Mouse (Mus musculus) right cerebral cortex, postnatal 14 days (tissue): ENCODE measurements around the gene Megf11.

Experiments
- DNase-seq: peaks from one replicate; pipeline ENCODE4 v3.0.0; 2022

The Megf11 gene

DNA sequence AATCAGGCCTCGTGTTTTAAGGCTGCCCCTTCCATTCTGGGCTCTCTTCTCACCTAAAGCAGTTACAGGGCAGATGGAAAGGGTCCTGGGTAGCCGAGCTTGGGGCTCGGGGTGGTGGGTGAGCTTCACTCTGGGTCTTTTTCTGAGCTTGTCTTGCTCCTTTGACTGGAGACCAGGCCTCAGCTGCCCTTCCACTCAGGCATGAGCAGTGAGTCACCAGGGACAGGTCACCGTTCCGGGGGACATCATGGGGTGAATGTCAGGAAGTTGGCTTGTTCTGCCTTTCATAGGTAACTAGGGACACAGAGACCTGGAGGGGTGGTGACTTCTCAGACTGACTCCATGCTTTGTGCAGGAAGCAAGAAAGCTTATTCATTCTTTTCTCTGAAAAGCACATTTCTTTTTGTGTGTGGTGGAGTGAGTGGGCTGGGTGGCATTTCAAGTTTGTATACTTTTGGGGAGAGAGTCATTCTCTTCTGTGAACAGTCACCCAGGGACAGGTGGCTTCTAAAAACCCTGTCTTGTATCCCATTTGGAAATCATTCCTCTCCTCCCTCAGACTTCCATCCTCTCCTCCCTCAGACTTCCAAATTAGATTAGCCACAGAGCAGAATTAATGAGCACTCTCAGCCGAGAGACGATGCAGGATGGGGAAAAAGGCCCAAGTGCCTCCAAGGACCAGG is 10.0 kb downstream of the Megf11 start:
- no peak for DNase-seq

DNA sequence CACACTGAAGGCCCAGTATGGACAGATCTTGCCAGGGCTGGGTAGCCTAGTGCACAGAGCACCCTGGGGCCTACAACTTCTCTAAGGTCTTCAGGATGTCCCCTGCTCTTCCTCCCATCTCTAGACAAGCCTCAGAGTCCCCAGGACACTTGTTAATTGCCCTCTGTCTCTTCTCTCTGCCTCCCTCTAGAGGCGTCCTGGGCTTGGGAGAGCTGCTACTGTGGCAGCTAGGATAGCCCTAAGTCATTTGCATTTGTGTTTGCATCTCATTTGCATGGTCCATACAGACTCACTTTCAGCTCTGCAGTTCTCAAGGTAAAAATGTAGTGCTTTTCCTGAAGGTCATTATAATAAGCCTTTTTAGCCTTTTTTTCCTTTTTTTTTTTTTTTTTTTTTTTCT is 11.7 kb downstream of the Megf11 start:
- peak; percentile 31 for DNase-seq

DNA sequence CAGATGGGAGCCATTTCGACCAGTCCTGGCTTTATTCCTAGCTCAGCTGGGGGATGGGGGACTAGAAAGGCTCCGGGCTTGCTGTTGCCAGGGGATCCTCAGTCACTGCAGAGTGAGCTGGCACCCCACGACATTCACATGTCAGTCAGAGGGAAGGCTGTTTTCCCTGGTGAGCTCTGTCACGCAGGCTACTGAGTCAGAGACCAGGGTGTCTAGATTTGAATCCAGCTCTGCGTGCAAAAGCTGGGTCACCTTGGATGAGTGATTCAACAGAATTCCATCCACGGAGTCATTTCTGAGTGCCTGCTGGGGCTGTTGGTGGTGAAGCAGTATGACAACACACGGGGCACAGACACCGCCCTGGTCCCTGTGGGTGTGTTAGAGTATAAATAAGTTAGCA is 13.7 kb downstream of the Megf11 start:
- peak; percentile 30 for DNase-seq

DNA sequence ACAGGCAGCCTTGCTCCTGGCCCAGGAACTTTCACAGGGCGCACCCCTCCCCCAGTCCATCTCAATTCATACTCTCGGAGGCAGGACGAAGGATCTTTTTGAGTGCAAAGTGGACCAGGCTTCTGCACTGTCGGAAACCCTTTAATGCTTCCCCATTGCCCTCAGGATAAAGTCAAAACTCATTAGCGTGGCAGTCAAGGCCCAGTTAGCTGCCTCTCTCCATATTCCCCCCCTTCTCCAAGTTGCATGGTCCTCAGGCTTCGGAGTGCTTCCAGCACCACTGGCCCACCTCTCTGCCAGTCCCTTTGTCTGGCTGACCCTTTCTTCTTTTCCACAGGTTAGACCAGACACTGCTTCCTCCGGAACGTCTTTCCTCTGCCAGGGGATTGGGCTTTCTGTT is 16.7 kb downstream of the Megf11 start:
- no peak for DNase-seq

DNA sequence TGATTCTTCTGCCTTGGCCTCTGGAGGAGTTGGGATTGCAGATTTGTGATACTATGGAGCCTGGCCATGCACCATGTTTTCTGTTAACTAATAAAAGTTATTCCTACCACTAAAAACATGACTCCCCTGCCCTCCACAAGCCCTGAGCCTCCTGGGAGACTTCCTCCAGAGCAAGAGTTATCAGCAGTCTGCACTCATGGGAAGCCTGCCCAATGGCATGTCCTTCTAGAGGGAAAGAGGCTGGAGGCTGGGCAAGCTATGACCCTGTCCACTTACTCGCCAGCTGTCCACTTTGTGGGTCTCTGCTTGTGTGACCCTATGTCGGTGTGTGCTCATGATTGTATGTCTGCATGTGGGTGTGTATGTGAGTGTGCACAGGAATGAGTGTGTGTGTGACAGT is 21.4 kb downstream of the Megf11 start:
- DNase-seq: no peak

DNA sequence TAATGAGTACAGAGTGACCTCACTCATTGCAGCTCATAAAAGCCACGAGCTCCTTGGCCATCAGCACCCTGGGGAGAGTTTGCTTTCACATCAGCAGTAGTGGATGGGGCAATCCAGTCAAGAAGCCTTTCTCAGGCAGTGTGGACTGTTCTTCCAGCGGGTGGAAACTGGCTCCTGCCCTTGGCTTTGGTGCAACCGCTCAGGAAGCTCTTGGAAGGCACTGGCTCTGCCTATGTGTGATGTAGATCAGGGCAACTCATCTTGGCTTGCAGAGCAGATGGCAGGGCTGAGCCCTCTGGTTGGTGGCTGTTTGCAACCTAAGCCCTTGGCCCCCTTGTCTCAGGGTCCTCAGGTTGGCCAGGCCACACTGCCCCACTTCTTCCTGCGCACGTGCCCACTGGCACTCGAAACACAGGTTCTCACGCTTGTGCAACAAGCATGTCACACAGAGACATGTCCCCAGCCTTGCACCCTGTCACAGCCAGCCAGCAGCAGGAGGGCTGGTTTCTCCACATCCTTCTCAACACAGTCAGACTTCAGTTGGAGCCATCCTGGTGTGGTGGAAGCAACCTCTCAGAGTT is 22.1 kb downstream of the Megf11 start:
- DNase-seq: no peak

DNA sequence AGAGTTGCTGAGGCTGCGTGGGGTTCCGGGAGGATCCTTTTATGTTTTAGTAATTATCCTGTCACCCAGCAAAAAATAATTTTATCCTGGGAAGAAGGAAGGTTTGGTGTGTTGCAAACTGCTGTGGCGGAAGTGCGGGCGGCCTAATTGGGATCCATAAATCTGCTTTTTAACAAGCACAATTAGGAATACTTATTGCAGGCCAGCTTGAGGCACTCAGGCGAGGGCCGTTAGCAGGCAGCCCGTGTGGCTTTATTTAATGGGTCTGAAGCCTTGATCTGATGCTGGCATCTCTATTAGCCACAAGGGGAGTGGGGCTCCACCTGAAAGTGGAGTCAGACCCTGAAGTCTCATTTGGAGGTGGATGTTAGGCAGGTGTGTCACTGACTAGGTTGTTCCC is 23.4 kb downstream of the Megf11 start:
- no peak for DNase-seq

DNA sequence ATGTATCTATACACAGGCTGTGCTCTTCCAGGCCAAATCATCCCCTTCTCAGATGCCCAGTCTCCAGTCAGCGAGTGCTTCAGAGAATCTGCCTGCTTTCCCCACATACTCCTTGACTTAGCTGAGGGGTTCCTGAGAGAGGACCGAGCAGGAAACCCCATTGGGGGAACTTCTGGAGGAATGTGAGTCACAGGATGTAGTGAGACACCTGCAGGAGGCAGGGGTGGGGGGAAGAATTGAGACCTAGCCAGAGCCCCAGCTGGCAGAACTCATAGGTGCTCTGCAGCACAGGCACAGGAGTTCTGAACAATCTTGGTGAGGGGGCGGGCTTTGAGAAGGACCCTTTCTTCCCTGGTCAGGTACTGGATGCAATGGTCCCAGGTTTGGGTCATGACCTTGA is 35.0 kb downstream of the Megf11 start:
- DNase-seq: no peak

DNA sequence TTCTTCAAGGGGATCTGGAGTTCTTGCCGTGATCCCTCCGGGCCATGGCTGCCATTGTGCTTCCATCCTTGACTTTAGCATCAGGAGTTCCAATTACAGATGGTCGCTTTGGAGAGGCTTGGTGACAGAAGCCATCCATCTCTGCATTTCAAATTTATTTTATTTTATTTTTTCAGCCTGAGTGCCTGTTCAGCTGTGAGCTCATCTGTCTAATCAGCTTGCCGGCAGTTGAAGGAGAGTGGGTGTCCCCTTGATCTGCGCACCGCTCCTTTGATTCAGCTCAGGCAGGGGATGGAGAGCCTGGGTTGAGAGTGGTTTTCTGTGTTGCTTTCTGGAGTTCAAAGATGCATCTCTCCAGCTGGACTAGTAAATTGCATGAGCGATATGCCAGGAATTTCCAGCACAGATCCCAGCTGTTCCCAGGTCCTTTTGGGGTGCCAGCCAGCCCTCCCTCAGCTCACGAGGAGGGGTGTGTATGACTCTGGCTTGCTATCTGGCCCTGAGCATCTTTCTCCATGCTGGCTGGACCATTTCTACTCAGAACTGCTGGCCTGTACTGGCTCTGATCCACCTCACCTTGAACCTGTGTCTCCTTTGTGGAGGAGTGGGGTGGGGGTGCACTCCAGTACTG is 36.7 kb downstream of the Megf11 start:
- DNase-seq: no peak

DNA sequence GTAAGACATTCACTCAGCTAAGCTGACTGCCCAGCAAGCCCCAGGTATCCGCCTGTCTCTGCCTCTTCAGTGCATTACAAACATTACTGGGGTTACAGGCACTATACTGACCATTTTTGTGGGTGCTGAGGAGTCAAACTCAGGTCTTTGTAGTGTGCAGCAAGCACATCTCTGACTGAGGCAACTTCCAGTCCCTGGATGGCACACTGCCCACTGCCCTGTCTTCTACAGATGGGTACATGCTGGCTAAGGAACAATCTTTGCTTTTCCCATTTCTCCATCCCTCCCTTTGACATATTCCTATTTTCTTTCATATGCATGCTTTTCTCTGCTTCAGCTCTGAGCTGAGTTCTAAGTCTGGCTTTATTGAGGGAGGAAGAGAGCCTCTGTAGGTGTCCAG is 38.5 kb downstream of the Megf11 start:
- DNase-seq: no peak

DNA sequence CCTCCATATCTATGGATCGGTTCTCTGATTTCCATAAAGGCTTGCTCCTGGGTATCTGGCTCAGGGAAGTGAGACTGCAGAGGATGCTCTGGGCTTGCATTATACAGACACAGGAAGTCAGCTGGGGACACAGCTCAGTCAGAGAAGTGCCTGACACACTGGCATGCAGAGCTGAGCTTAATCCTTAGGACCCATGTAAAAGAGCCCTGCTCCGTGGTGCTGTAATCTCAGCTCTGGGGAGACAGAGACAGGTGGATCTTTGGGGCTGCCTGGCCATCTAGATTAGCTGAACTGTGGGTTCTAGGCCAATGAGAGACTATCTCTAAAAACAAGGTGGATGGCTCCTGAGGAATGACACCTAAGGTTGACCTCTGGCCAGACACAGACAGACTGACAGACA is 50.7 kb downstream of the Megf11 start:
- no peak for DNase-seq

DNA sequence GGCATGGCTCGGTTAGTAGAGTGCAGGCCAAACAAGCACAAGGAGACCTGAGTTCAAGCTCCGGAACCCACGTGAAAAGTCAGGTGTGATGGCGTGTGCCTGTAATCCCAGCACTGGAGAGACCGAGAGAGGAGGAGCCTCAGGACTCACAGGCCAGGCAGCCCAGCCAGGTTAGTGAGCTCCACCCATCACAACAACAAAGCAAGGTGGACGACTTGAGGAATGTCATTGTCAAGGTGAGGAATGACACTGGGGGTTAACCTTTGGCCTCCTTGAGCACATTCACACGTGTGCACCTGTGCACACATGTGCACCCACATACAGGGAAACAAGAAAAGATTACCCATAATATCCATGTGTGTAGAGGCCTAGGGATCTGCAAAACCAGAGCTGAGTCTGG is 54.7 kb downstream of the Megf11 start:
- DNase-seq: no peak

DNA sequence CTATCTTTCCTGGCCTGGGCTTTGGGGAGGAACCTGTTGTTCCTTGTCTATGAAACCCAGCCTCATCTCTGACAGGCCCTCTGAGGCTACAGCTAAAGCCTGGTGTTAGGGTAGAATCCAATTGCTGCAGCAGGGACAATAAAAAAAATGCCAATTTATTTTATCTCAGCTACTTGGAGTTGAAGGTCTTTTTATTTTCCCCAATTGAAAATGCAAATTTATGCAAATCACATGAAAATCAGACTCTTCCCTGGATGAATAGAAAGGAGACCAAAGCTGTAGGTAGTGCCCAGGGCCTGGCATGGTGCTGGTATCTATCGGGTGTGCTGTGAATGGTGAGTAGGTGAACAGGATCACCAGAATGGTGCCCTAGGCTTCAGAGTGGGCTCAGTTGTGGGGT is 60.6 kb downstream of the Megf11 start:
- DNase-seq: no peak

DNA sequence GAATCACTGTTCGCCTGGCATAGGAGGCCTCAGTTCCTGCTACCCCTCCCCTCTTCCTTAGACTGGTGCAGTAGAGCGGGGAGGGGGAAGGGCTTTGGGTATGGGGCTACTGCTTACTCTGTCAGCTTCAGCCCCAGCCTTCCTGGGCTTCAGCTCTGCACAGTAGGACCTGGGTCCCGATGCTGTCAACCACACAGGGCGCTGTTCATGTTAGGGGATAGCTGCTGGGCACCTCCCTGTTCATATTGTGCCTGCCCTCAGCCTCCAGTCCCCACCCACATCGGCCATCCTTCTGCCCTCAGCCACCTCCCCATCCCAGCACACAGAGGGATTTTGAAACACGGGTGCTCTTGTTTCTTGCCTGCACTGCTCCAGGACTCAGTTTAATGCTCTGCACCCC is 61.6 kb downstream of the Megf11 start:
- DNase-seq: no peak

DNA sequence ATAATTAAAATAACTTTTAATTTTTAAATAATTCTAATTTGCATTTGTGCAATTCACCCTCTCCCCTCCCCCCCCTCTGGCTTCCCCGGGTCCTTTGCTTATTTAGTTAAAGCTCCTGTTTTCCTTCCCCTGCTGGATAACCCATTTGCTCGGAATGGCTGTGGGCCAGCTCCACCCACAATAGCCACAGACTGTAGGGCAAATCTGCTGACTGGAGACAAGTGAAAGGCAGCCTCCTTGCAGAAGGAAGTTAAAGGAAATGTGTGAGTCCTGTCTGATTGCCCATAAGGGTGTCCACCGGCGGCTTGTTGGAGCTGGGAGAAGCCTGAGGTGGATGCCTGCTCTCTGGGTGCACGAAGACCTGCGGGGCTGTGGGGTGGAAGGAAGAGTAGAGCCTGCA is 62.1 kb downstream of the Megf11 start:
- peak; percentile 38 for DNase-seq

DNA sequence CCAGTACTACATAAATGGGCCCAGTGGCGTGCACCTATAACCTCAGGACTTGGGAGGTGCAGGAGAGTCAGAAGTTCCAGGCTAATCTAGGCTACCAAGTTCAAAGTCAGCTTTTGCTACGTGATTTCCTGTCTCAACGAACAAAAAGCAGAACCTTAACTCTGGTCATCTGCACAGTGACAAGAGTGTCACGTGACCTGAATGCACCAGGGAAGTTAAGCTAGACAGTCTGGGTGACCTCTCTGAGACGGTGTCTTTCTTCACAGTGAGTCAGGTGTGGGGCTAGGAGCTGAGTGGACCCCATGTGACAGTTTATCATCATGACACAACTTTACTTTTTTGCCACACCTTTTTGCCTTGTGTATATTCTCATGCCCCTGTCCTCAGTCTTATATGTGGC is 67.3 kb downstream of the Megf11 start:
- DNase-seq: no peak

DNA sequence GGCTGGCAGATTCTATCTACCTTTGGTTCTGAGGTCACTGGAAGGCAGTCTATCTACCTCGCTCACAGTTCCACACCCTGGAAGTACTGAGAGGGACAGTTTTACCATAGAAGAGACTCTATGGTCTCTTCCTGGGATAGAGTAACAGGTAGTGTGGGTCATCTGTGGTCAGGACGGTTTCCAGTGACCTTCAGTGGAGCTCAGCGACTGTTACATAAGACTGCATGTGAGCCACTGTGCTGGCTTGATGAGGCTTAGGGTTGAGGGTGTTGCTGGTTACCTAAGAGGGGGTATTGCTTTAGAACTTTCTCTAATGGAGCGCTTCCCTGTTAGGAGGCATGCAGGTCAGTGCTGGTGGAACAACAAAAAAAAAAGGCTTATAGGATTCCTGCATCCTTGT is 68.8 kb downstream of the Megf11 start:
- DNase-seq: no peak

DNA sequence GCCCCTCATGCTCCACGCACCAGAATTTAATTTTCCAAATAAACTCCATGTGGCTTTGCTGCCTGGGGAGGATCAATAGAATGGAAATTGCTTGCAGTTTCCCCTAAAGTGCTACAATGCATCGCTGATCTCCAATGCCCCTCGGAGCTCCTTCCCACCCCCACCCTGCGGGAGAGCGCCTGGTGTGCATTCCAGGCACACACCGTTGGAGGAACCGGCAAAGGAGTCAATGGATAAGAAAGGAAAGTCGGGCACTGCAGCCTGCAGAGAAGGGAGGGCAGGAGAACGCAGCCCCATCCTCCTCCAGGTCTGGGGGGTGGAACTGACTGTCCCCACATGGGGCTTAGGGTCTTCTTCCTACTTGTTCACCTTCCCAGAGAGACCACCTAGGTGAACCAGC is 70.5 kb downstream of the Megf11 start:
- no peak for DNase-seq

DNA sequence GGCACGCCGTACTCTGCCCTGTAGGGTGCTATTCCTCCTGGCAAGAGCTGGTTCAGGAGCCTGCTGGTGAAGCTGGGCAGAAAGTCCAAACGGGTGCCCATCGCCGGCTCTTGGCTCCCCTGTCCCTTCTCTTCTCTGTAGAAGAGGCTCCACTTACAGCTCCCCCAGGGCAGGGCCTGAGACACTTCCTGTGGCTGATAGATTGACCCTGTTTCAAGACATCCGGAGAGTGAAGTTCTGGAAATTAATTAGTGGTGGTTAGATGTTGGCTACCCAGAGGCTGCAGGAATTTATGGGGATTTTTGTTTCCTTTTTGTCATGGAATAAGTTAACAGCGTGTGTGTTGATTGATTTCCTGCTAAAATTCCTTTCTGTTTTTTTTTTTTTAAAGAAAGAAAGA is 72.2 kb downstream of the Megf11 start:
- DNase-seq: no peak

DNA sequence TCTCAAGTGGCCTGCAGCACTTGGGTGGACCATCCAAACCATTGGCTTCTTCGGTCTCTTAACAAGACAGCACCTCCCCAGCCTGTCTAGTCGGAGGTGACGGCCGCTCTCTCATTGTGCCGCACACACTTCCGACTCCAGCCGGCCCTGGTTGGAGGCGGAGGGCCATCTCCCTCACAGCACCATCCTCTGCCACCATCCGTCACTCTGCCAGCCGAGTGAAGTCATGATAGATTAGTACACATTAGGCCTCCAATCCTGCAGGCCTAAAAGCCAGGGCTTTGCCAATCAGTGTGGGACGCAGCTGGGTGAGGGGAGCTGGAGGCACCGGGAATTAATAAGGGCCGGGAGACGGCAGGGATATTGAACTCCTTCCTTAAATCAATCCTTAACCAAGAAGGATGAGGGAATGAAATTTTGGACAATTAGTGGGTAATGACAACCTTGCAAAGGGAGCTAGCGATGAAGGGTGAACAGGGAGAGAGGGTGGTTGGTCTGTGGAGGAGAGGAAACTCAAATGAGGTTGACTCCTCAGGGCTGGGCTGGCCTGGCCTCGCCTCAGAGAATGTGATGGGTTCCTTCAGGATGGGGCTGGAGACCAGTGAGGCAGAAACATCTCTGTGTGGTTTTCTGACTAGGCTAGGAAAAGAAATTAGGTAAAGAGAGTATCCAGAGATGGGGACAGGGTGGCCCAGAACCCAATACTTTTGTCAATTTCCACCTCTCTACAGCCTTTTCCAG is 76.3 kb downstream of the Megf11 start:
- DNase-seq: no peak

DNA sequence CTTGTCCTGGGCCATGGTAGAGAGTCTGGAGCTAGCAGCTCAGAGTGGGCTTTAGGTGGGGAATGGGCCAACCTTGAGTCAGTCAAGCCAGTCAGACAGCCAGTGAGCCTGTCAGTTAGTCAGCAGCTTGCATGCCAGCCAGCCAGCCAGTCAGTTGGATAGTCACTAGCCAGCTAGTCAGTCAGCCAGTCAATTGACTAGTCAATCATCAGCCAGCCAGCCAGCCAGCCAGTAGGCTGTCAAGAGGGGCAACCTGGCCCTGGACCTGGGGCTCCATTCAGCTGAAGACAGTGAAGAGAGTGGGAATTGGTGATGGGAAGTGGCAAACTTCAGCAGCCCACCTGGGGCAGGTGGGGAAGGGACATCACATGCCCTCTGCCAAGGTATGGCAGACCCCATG is 77.4 kb downstream of the Megf11 start:
- DNase-seq: no peak

DNA sequence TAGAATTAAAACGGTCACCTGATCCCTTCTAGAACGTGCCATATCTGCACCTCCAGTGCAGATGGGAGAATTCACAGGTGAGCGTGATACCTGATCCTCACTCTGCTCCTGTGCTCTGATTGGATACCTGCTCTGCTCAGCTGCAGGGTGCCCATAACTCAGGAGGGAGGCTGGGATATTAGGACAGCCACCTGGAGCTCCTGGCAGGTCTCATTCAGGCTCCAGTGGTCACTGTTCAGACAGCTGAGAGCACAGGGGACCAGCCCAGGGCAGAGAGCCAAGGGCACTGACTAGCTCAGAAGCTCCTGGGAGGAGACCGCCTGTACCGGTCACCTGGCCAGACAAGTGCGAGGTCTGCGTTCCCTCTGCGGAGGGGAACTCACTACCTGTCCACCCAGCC is 80.7 kb downstream of the Megf11 start:
- no peak for DNase-seq

DNA sequence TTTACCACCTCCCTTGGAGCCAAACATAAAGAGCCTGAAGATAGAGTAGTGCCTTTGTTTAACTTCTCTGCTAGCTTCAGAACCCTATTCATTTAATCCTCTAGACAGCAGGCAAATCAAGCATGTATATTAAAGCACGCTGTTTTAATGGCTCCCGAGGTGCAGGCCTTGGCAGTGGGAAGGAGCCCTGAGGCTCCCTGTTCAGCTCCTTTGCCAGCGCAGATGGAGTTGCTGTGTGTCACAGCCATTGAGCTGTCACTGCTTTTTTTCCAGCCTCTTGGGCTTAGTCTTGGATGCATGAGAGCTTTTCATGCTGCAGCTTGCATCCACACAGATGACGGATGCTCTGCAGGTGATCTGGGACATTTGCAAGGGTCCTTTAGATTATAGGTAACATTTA is 81.1 kb downstream of the Megf11 start:
- no peak for DNase-seq

DNA sequence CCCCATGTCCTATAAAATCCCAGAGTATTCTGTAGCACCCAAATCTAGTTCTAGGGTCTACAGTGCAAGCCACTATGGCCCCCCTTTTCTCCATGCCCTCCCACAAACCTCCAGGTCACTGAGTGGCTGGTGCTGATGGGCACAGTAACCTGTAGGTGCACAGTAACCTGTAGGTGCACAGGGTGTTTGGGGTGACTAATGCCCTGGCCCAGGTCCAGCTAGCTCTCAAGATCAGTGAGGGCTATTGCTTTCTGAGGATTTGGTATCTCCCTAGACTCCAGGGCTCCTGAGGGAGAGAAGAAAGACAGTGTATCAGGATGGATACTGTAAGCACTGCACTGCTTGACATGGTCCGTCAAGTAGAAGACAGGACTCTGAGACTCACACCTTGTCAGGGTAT is 85.4 kb downstream of the Megf11 start:
- no peak for DNase-seq
